Mouse (Mus musculus): ENCODE data around the gene Iqsec3. TPM values are rescaled to one million over a fixed set of nuclear protein-coding genes. Genes with fewer than 3 reads are reported as not detected.

Gene Iqsec3
- polyA plus RNA-seq, 1 experiment from 2014 or later, result 2.4 TPM

DNA sequence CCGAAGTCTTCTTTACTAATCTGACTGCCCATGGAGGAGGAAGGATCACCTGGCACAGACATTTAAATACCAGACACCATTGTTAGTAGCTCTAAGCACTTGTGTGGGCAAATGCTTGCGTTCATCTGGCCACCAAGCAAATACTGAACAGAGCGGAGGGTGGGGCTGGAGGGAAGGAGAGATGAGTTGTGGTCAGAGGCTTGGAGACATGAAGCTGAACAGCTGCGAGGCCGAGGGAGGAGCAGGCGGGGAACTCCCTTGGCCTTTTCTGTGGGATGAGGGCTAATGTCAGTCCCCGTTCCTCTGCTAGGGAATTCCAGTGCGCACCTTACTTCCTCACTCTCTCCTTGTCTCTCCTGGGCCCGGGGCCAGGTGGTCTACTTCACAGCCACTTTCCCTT lies 147.7 kb downstream of the Iqsec3 start:
- Histone ChIP-seq H3K4me3 (replicated peaks) (no peak overlapping the region), H3K36me3 (replicated peaks) (no peaks in the 10 kb centered on the region), H3K27ac (no peak overlapping the region), H3K4me2 (no peak overlapping the region), H3K9ac (no peak overlapping the region), H3K4me1 (peaks cover 11% of the 10 kb centered on the region), H3K27me3 (no peaks in the 10 kb centered on the region), H3K9me3 (no peaks in the 10 kb centered on the region)
- WGBS, result 82% methylated on average over 9 of the region's 9 CpGs
- ATAC-seq (ENCODE audit: low FRiP score), result no peak

DNA sequence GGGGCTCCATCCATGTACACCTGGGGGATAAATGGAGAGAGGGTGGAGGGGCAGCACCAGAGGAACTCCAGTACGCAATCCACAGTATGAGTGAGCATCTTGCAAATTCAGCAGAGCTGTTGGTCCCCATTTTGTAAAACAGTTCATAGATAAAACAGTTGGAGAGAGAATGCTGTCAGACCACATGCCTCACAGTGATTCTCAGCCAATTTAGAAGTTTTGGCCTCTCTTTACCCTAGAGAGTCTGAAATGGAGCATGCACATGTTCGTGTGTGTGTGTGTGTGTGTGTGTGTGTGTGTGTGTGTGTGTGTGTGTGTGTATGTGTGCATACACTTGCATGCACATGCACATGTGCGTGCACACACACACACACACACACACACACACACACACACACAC lies 148.2 kb downstream of the Iqsec3 start:
- H3K36me3 ChIP-seq (replicated peaks), result no peaks in the 10 kb centered on the region
- no peak for ATAC-seq (ENCODE audit: low FRiP score)
- H3K27me3 ChIP-seq, result no peaks in the 10 kb centered on the region
- H3K9me3 ChIP-seq, result no peaks in the 10 kb centered on the region
- H3K27ac ChIP-seq, result no peak overlapping the region
- peaks cover 10% of the 10 kb centered on the region for H3K4me1 ChIP-seq
- WGBS, result 92% methylated on average over 1 of the region's 3 CpGs
- H3K9ac ChIP-seq, result no peak overlapping the region
- no peak overlapping the region for H3K4me2 ChIP-seq
- H3K4me3 ChIP-seq (replicated peaks), result no peak overlapping the region

Small RNAs within 50 kb of the gene (microRNA-seq; reads per million reads assigned to microRNA genes)
- not detected for gene Gm24855

Other genes with a start within 250 kb of the Iqsec3 start
- gene Usp18, start 227.8 kb downstream of the Iqsec3 start, polyA plus RNA-seq (2016; fragmentation: Nextera tagmentation; extraction: Ambion mirVana), result 1.2 and 1.3 TPM in 2 replicates
- 1.6 and 2.1 TPM in 2 replicates for gene Slc6a13, start 173.5 kb downstream of the Iqsec3 start, polyA plus RNA-seq (2016; fragmentation: Nextera tagmentation; extraction: Ambion mirVana)
- gene Slc6a12, start 130.6 kb downstream of the Iqsec3 start, polyA plus RNA-seq (2016; fragmentation: Nextera tagmentation; extraction: Ambion mirVana), result 0.08 TPM in 1 of 2 replicates, not detected in the other
- 2.1 and 2.3 TPM in 2 replicates for gene A2m, start 161.7 kb upstream of the Iqsec3 start, polyA plus RNA-seq (2016; fragmentation: Nextera tagmentation; extraction: Ambion mirVana)